Mouse (Mus musculus): ENCODE results near the gene Ctdsp2.

Ctdsp2 gene

DNA sequence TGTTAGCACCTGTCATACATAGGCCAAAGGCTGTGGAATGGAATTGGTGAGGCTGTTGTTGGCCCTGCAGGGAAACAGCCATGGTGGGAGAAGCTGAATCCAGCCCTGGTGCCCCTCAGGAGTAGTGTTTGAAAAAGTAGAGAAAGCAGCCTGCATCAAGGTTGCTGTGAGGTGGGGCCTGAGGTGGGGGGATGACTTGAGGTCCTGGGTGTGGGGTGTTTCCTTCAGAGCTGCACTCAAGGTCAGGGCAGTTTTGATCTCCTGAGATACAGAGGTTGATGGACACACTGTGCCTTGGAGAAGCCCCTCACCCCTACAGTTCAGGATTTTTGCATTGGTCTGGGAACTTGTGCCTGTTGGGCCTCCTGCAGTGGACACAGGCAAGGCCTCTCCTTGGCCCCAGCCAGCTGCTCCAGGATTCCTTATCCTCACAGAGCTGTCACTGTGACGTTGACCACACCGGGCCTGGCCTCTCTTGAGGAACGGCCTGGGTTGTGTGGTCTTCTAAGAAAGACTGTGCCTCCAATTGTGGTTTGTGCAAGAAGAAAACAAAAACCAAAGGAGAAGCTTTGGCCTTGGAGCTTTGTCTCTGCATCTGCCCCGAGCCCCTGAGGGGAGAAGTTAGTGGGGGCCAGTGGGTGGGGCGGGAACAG lies 10.1 kb downstream of the Ctdsp2 start:
- DNase-seq (ENCODE audit: low read depth, low spot score) = no peak

DNA sequence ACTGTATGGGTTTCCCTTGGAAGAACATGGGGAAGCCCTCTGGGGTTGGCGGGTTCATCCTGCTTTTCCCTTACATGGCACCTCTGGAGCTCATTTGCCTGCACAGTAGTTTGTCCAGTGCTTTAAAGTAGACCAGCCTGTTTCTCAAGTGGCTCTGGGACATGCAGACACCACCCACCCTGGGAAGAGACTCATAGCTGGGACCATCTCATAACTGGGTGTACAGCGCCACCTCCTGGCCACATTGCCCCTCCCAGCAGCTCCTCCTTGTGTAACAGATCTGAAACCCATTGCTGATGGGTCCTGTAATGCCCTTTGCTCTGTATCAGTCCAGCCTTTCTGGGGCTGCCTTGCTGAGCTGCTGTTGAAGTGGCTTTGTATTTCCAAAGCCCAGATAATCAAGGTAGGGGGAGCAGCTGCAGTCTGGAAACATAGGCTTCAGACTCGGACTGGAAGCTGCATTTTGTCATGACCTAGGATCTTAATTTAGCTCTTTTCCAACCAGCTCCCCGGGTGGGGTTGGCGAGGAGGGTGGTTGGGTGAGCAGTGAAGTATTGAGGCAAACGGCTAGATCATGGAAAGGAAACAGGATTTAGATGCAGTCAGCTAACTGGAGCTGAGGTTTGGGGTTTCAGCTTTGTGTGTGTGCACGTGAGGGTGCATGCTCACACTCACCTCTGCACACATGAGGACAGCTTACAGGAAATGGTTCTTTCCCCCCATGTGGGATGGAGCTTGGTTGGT lies 12.0 kb downstream of the Ctdsp2 start:
- peak; percentile 85 for DNase-seq (ENCODE audit: low read depth, low spot score)

- no peak for DNase-seq (ENCODE audit: low read depth, low spot score)
Observed at GRCm38 (mm10) chr10:126991676-126992075, 13.2 kb downstream of the Ctdsp2 start.

DNA sequence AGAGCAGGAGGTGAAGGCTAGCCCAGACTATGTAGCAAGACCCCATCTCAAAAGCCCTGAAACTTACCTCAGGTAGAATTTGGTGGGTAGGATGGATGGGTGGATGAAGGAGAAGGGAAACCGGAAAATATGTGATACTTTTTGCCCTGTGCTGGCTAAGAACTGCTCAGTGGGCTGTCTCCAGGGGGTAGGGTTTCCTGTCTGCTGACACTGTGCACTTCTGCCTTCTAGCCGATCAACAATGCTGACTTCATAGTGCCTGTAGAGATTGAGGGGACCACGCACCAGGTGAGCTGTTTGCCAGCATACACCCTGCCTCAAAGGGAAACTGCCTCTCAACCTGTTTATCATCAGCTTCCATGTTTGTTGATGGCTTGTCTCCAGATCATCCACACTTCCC lies 15.1 kb downstream of the Ctdsp2 start:
- DNase-seq (ENCODE audit: low read depth, low spot score) = no peak

- DNase-seq (ENCODE audit: low read depth, low spot score) = peak; percentile 34
Observed at GRCm38 (mm10) chr10:126997340-126998113, 19.0 kb downstream of the Ctdsp2 start.

- DNase-seq (ENCODE audit: low read depth, low spot score) = no peak
Observed at GRCm38 (mm10) chr10:127000529-127000928, 22.0 kb downstream of the Ctdsp2 start, which contains the start of gene Avil. Gene Avil (plus strand): TSS chr10:127000709.

DNA sequence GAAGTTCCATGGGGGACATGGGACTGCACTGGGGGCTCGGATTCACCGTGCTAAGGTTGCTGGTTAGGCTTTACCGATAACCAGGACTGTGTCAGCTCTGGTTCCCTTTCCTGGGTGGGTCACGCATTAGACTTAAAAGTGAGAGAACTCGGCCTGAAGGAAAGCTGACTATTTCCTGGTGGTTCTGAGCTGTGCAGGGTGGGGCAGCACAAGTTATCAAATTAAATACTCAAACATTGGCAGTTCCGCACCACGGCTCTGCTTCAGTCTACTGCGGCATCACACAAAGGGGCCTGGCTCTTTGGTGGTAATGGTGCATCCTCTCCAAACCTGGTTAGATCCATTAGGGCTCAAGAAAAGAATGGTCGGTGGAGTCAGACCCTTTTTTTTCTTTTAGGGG lies 22.8 kb downstream of the Ctdsp2 start:
- DNase-seq (ENCODE audit: low read depth, low spot score) = no peak

DNA sequence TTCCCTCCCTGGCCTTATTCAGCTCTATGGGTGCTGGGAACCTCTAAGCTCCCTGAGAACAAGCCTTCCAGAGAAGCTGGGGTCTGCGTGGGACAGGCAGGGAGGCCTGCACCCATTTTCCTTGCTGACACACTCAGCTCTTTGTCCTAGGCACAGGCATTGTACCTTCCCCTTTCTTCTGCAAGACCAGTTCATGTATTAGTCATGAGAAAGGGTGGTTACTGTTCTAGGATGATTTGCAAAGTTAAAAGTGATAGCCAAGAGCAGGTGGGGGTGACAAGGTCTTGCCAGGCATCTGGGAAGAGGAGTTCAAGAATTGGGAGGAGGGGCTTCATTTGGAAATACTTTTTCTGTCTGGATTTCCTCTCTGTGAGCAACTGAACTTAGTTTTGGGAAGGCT lies 23.5 kb downstream of the Ctdsp2 start:
- no peak for DNase-seq (ENCODE audit: low read depth, low spot score)

DNA sequence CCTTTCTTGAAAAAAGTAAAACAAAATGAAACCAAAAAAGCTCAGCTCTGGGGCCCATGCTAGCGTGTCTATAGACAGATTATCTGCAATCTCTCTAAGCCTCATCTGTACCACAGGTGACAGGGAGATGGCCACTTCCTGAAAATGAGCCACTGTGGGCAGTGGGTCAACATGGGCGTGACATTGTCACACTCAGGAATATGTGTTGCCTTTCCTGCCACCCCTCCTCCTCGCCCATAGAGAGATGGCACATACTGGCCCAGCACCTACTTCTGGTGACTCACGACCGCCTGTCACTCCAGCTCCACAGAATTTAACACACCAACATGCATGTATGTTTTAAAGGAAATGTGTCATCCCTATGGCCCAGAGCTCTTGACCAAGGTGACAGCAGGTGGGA lies 24.2 kb downstream of the Ctdsp2 start:
- no peak for DNase-seq (ENCODE audit: low read depth, low spot score)

- no peak for DNase-seq (ENCODE audit: low read depth, low spot score)
Observed at GRCm38 (mm10) chr10:127003334-127003733, 24.8 kb downstream of the Ctdsp2 start.

GRCm38 (mm10) chr10:127003806-127004205 lies 25.3 kb downstream of the Ctdsp2 start:
- no peak for DNase-seq (ENCODE audit: low read depth, low spot score)

- DNase-seq (ENCODE audit: low read depth, low spot score) = peak; percentile 37
Observed at GRCm38 (mm10) chr10:127016488-127016887, 38.0 kb downstream of the Ctdsp2 start.

- no peak for DNase-seq (ENCODE audit: low read depth, low spot score)
Observed at GRCm38 (mm10) chr10:127017071-127017470, 38.6 kb downstream of the Ctdsp2 start.

- DNase-seq (ENCODE audit: low read depth, low spot score) = no peak
Observed at GRCm38 (mm10) chr10:127018422-127018821, 39.9 kb downstream of the Ctdsp2 start.

DNA sequence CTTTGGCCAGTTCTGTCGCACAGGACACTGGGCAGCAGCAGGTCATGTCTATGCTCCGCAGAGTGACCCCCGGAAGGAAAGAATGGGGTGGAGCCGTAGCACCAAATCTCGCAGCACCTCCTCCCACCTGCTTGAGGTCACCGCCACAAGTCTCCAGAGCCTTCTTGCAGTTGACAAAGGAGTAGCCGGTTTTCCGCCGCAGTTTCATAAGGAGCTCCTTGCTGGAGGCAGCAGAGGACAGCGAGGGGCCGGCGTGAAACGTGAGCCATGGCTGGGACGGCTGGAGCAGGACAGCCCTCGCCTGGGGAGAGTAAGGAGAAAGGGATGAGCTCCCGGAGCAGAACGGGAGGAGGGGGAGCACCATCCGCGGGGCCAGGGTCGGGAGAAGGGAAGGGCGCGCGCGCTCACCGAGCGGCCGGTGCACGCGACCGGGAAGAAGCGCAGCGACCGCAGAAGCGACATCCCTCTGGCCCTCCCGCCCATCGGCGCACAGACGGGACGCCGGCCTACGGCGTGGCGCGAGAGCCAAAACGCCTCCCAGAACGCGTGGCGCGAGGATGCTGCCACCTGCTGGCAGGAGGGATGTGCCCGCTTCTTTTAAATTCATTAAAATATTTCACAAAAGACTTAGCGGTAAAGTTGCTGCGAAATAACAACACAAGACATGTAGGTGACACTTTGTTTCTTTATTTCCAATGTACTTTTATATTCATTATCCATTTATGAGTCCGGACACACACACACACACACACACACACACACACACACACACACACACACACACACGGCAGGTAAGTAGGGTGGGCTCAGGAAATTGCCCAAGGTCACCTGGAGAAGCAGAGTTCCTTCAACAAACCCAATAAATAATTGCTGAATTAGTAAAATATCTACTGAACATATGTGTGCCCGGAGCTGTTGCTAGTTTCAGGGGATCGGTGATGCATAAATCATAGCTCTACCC lies 52.1 kb downstream of the Ctdsp2 start, which contains the start of gene Tsfm:
Tsfm (minus strand) TSS at position 505 of the 961 bp plus-strand sequence.
- DNase-seq (ENCODE audit: low read depth, low spot score) = peak; percentile 87

DNA sequence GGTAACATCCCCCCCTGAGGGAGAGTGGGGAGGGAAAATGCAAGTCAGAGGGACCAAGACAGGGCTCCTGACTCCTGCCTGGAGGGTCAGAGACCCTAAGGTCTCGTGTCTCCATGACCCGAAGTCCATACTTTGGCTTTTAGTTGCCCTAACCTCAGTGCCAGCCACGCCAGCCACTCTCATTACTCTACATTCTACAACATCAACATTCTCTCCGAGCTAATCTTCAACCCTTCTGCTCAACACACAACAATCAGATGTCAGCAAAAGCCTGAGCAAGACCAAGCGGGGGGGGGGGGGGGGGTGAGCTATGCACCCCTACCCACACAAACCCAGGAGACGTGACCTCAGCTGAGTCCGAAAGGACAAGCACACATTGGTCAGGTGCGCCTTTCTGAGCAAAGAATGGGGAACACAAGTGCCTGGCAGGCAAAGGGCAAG lies 54.8 kb downstream of the Ctdsp2 start:
- DNase-seq (ENCODE audit: low read depth, low spot score) = no peak

GRCm38 (mm10) chr10:127036273-127036672 lies 57.8 kb downstream of the Ctdsp2 start:
- DNase-seq (ENCODE audit: low read depth, low spot score) = no peak

DNA sequence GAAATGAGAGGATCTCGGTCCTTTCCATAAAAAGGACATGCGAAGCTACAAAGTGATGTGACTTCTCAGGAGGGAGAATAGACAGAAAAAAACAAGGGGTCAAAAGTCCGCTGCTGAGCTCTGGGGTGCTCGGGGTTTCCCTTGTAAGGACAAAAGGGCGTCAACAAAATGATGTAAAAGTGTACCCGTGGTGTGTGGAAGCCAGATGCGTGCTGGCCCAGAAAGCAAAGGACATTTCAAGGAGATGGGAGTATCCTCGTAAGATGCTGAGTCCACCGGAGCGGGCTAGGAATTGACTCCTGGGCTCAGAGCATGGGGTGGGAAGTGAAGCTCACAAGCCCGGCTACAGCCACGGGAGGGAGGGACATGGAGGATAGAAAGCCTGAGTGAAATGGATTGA lies 59.1 kb downstream of the Ctdsp2 start:
- no peak for DNase-seq (ENCODE audit: low read depth, low spot score)

DNA sequence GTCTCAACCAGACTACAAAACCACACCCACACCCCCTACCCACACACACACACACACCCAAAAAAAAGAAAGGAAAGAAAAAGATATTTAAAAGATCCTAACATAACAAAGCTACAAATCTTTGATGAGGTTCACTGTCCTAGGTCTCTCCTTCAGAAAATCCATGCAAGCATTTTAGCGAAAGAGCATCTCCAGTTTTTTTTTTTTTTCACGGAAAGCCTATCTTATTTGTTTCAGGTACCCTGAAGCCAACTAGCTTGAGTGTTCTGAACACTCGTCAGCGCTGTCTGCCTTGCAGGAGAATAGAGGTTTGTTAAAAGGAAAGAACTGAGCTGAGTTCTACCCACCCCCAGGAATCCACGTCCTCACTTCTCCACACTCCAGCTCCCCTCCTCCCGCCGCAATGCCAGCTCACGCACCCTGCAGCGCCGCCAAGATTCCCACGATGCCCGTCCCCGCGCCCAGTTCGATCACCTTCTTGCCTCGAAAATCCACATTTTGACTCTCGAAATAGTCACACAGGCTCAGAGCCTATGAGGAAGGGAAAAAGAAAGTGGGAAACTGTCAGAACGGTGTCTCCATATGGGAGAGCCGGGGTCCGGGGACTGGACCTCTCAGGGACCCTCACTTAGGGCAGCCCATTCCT lies 62.2 kb downstream of the Ctdsp2 start:
- DNase-seq (ENCODE audit: low read depth, low spot score) = peak; percentile 41

- DNase-seq (ENCODE audit: low read depth, low spot score) = peak; percentile 61
Observed at GRCm38 (mm10) chr10:127041274-127041766, 62.8 kb downstream of the Ctdsp2 start, which contains the start of the genes Mettl1 and Eef1akmt3. Gene Mettl1 (plus strand): TSS chr10:127041414. Gene Eef1akmt3 (minus strand): TSS chr10:127041513.
